Mouse (Mus musculus) mesoderm, embryonic 11.5 days (tissue): ENCODE results near the gene Scn10a.

Source experiments
- DNase-seq: peaks from one replicate; pipeline ENCODE4 v3.0.0-alpha.2; 2012; ENCODE audit warnings: low read depth, low spot score

Gene Scn10a

GRCm38 (mm10) chr9:119719222-119719621, at the start of gene Scn10a:
Gene Scn10a (minus strand): TSS chr9:119719322.
- no peak for DNase-seq

DNA sequence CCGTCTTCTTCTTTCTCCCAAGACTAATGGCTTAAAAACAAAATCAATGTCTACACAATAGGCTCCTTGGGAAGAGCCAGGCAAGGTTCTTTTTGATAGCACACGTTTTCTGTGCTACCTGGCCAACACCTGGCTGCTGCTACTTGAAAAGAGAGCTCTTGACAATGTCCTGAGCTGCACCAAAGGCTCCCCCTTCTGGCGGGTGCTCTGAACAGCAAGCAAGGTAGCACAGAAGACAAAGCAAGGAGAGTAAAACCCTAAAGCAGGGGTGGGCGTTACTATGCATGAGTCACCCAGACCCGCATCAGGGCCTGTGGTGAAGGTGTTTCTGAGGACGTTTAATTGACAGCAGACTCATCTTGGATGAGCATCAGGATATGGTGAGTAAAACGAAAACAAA, 49.5 kb upstream of the Scn10a start:
- peak; percentile 30 for DNase-seq

DNA sequence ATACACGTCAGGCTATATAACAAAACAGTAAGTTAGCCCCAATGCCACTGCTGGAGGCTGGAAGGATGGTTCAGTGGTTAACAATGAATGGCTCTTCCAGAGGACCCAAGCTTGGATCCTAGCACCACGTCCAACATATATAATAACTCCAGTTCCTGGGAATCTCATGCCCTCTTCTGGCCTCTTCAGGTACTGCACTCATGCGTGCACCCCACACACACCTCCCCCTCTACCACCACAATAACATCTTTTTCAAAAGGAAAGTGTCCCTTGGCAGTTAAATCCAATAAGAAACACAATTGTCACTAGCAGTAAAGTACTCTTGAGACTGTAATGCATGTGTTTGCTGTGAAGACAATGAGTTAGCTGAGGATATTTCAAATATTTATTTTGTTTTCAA, 41.1 kb upstream of the Scn10a start:
- DNase-seq: no peak

DNA sequence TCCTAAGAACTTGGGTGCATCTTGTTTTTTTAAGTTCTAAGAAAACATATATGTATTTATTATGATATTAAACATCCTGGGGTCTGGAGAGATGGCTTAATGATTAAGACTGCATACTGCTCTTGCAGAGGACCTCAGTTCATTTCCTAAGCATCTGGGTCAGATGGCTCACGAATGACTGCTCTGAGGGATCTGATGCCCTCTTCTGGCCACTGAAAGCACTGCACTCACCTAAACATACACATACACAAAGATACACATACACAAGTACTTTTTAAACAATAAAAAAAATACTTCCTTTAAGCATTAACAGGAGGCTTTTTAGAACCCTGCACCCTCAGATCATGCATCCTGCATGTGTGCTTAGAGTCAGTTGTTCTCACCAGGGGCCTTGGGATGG, 40.3 kb upstream of the Scn10a start:
- no peak for DNase-seq

GRCm38 (mm10) chr9:119751507-119751906, 32.4 kb upstream of the Scn10a start:
- peak; percentile 50 for DNase-seq

DNA sequence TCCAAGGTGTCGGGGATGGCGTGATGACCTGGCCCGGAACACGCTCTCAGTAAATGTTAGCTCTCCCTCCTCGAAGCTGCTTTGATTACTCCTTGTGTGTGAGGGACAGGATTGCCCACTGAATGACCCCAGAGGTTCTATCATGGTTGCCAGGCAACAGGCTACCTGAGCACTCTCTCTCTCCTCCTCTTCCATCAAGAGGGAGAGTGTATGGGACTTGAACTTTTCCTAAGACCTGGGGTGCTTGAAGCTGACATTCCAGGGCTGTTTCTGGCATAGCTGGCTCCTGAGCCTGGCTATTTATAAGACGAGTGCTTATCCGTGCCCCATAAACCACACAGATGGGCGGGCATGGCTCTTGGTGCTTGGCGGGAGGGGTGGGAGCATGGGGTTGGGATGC, 30.0 kb upstream of the Scn10a start:
- DNase-seq: no peak

DNA sequence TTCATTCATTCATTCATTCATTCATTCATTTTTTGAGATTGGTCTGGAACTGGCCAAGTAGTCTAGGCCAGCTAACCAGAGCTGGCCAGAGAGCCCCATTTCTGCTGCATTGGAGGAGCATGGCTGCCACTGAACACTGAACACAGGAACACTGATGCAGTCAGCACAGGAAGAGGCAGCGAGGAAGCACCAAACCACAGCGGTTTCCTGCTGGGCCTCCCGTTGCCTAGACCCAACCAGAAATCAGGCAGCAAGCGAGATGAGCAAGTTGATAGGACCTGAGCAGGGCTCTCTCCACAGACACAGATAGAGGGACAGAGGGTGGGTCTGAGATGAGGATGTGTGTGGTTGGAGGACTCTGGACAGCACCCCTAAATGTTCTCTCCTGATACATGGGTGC, 24.8 kb upstream of the Scn10a start:
- DNase-seq: no peak

DNA sequence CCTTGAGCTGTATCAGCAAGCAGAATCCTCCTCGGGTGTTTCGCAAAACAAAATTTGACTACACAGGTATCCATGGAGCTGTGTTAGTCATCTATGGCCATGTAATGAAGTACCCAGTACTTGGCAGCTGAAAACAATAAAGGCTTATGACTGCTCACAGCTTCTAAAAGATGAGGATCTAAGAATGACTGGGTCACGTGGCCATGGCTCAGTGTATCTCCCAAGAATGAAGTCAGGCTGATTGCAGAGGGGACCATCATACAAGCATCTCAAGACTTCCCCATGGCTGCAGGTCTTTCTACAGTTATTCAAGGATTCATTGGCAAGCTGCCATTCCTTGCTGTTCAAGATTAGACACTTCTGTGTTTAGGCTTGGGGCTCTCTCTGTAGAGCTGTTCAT, 24.2 kb upstream of the Scn10a start:
- DNase-seq: no peak

DNA sequence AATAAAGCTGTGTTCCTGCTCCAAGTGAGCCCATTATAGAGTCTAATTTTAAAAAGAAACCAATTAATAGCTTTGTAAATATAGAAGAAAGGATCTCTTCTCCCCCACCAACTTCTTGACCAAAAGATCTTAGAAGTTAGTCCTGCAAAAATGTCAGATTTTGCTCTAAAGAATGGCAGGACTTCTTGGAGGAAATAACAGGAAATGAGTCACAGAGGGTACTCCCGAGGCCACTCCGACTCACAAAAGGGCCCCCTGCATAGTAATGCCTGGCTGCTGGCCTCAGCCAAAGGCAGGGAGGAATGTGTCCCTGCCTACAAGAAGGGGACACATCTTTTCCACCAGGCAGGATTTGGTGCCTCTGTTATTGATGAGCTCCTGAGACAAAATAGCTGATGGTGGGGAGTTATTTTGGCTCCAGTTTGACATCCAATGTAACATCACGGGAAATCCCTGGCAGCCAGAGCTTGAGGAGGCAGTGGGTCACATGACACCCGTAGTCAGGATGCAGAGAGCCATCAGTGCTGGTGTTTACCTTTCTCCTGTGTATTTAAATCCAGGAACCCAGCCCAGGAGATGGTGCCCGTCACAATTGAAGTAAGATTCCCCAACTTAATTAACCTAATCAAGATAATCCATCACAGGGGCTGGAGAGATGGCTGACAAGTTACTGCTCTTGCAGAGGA, 22.1 kb upstream of the Scn10a start:
- no peak for DNase-seq

DNA sequence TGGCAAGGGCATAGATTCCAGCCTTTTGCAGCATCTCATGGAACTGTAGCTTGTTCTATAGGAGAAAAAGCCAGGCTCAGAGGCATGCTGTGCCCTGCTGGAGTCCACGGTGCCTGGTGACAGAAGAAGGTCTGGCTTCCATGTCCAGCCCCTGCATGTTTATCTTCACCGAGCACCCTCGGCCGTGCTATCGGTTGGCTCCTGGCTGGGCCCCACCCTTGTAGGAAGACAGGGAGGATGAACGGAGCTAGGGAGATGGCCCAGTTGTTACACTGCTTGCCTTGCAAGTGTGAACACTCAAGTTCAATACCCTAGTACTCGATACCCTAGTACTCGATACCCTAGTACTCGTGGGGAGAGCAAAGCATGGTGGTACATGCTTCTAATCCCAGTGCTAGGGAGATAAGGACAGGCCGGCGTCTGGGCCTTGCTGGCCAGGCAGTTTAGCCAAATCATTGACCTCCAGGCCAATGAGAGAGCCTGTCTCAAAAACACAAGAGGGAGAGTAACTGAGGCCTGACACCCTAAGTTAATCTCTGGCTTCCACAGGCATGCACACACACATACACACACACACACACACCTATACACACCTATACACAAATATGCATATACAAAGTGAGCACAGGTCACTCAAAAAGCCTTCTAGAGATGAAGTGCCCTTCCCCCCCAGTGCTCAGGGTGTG, 9.4 kb upstream of the Scn10a start:
- no peak for DNase-seq

- DNase-seq: no peak
These were observed 7.9 kb upstream of the Scn10a start for GRCm38 (mm10) chr9:119726990-119727389.

DNA sequence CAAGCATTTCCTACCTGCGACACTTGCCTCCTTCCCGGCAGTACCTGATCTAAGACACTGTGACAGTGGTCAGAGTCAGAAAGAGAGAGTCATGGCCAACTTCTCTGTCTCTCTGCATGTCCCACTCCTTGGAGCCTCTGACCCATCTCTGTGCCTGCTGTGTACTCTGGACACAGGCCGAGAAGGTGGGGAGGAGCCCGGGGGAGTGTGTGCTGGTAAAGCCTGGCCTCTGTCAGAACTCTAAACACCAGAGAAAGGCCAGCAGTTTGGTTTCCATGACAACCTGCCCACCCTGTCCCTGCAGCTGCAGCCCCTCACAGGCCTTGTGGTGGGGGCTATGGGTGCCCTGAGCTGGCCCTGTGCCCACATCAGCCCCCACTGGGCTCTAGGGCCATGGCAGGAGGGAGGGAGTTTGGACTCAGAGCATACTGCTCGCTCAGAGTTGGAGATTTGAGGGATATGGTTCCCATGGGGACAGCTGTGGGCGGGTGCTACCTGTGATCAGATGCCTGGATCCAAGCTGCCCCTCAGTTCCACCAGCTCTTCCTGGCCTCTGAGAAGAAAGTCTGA, 6.3 kb upstream of the Scn10a start:
- no peak for DNase-seq

DNA sequence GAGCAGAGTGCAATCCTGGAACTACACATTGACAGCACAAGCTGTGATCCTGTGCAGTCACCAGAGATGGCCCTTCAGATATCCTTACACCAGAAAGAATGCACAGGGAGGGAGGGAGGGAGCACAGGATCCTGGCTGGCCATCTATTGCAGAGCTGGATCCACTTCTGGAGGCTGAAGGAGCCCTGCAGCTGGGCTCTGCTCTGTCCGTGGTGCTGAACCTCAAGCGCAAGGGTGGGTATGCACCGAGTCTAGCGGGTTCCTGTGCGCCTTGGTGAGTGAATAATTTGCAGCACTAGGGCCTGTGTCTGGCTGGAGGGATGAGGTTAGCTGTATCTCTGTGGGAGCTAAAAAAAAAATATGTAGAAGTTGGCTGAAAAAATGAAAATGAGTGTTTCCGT, 12.4 kb downstream of the Scn10a start:
- peak; percentile 89 for DNase-seq

DNA sequence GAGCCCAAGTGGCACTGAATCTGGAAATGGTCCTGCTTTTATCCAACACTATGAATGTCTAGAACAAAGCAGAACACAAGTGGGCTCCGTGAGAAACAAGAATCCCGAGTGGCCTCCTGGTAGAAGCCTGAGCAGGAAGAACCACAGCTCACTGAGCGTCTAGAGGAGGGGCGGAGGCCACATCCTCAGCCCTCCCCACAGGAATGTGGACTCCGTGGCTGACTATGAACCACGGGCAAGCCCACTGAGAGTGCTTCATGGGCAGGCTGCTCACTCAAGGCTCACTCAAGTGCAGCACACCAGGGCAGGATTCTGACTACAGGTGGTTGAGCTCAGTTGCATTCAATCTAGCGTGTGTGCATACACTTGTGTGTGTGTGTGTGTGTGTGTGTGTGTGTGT, 27.6 kb downstream of the Scn10a start:
- DNase-seq: no peak

DNA sequence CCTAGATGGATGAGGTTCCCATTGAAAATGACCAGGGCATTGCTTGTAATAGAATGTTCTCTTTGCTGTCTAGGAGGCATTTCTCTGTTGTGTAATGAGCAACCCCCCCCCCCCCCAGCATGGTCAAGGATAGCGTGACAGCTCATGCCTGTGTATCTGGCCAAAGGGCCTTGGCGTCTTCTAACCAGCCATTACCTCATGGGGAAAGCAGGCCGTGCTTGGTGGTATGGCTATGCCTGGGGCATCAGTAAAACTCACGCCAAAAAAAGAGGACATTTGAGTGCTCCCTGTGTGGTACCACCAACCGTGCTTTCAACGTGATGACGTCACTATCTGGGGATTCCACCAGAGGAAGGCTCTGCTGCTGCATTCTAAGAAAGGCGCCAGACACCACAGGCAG, 28.1 kb downstream of the Scn10a start:
- no peak for DNase-seq

- DNase-seq: no peak
These were observed 31.2 kb downstream of the Scn10a start for GRCm38 (mm10) chr9:119687893-119688292.

DNA sequence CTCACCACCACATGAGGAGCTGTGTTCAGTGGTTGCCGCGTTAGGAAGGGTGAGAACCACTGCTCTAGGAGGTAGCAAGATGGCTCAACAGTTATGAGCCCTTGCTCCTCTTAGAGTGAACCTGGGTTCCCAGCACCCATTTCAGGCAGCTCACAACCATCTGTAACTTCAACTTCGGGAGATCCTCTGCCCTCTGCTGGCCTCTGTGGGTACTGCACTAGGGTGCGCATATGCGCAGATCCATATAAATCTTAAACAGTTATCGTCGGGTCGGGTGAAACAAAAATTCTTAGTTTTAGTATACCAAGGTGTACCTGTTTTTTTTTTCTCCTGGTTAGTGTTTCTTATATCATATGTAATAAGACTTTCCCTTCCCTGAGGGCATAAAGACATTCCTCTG, 32.9 kb downstream of the Scn10a start:
- DNase-seq: no peak

GRCm38 (mm10) chr9:119680896-119681295, 38.2 kb downstream of the Scn10a start:
- no peak for DNase-seq

DNA sequence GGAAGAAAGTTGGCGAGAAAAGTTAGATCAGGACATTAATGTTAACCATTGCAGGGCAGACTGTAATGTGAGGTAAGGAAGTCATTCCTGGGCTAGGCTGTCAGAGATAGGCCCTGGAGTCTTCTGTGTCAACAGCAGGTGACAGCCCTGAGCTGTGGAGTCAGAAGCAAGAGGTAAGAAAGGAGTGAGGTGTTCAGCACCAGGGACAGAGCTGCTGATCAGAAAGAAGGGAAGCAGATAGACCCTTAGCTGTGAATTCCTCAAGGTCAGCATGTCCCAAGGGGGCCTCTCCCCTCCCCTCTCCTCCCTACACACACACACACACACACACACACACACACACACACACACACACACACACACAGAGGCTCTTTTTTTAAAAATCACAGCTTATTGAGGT, 55.0 kb downstream of the Scn10a start:
- DNase-seq: peak; percentile 38

DNA sequence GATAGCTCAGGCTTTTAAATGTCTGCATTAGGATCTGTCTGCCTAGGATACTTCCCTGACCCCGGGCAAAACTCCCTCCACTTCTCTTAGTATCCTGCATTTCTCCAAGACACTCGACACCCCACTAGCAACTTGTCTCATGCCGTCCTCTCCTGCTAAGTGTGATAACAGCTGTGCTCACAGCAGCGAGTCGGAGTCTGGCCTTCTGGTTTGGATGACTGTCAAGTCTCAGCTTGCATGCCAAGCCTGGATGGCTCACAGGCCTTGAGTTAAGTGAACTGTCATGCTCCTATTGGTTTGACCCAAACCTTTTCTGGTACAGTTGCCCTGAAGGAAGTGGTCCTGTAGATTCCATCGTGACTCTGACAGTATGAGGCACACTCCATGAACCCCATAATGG, 63.0 kb downstream of the Scn10a start:
- peak; percentile 48 for DNase-seq

DNA sequence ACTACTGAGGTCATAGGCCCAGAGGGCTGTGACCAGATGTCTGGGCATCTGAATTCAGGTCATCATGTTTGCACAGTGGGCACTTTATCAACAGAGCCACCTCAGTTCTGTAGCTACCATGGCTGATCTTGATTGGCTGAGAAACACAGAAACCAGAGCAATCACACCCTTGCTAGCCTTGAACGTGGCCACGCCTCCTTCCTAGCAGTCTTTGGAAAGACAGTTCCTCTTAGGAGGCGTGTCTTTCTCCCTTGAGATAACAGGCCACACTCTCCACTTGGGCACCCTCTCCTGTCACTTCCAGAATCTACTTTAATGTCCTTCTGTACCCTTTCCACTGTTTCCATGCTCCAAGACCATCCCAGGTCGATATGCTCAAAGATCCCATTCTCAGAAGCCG, 65.4 kb downstream of the Scn10a start:
- DNase-seq: no peak

- DNase-seq: peak; percentile 74
These were observed 72.1 kb downstream of the Scn10a start for GRCm38 (mm10) chr9:119646942-119647547.

- no peak for DNase-seq
These were observed 77.1 kb downstream of the Scn10a start for GRCm38 (mm10) chr9:119641985-119642384.
